Mouse (Mus musculus) lung, postnatal 25 days (tissue): ENCODE results near the gene Esr1.

Source experiments
- DNase-seq: peaks from one replicate; pipeline ENCODE4 v3.0.0; 2022; ENCODE audit warnings: low spot score

The Esr1 gene

GRCm38 (mm10) chr10:4983919-4984318, 372.5 kb downstream of the Esr1 start:
- no peak for DNase-seq

- DNase-seq = no peak
Measured at GRCm38 (mm10) chr10:4993802-4994201, 382.4 kb downstream of the Esr1 start.

- DNase-seq = no peak
Measured at GRCm38 (mm10) chr10:4996592-4996991, 385.2 kb downstream of the Esr1 start.

GRCm38 (mm10) chr10:5008795-5009366, 397.5 kb downstream of the Esr1 start:
- no peak for DNase-seq

GRCm38 (mm10) chr10:5012004-5012403, 400.6 kb downstream of the Esr1 start:
- DNase-seq = no peak

- no peak for DNase-seq
Measured at GRCm38 (mm10) chr10:5014976-5015375, 403.6 kb downstream of the Esr1 start.

- no peak for DNase-seq
Measured at GRCm38 (mm10) chr10:5017148-5017547, 405.8 kb downstream of the Esr1 start.

GRCm38 (mm10) chr10:5025906-5026305, 414.5 kb downstream of the Esr1 start:
- DNase-seq = no peak

GRCm38 (mm10) chr10:5027208-5027607, 415.8 kb downstream of the Esr1 start:
- DNase-seq = no peak

GRCm38 (mm10) chr10:5028301-5028700, 416.9 kb downstream of the Esr1 start:
- no peak for DNase-seq

- no peak for DNase-seq
Measured at GRCm38 (mm10) chr10:5029161-5029560, 417.8 kb downstream of the Esr1 start.

- no peak for DNase-seq
Measured at GRCm38 (mm10) chr10:5029883-5030282, 418.5 kb downstream of the Esr1 start.

GRCm38 (mm10) chr10:5032192-5033048, 421.0 kb downstream of the Esr1 start:
- DNase-seq = no peak

GRCm38 (mm10) chr10:5041254-5041653, 429.9 kb downstream of the Esr1 start:
- no peak for DNase-seq

- DNase-seq = no peak
Measured at GRCm38 (mm10) chr10:5044481-5044880, 433.1 kb downstream of the Esr1 start.

GRCm38 (mm10) chr10:5045213-5045612, 433.8 kb downstream of the Esr1 start:
- DNase-seq = no peak

GRCm38 (mm10) chr10:5045671-5046070, 434.3 kb downstream of the Esr1 start:
- DNase-seq = no peak
